Mouse (Mus musculus) A20 (cell line): Measurements from ENCODE around the gene Dusp15.

Experiments
- DNase-seq: peaks from one replicate; pipeline ENCODE4 v3.0.0-alpha.2; 2011; ENCODE audit warnings: low read depth, low spot score

Gene Dusp15

DNA sequence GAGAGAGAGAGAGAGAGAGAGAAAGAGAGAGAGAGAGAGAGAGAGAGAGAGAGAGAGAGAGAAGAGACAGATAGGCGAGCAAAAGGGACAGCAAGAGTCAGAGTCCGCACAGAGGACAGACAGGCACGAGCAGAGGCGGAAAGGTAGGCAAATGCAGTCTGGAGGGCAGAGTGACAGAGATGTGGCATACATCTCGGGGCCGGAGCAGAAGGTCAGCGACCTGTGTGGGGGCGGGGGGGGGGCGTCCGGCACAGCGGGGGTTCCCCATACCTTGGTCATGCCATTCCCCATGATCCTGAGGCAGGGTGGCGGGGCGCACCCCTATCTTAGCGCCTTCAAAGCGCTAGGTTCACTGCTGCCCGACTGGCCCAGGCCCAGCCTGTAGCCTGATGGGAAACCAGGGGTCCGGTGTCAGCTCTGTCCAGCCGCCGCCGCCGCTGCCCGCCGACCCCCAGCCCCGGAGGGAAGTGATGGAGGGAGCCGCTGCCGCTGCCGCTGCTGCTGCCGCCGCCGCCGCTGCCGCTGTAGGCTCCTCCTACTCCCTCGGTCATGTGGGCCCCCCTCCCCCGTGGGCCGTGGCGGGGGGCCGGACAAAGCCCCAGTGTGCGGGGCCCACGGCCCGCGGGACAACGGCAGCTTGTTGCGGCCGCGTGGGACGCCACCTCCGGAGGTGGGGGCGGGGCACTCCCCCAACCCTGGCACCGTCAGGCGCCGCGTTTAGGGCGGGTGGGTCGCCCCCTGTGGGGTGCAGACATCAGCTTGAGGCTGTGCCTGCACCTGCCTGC lies at the start of gene Dusp15:
Gene Dusp15, minus strand, starts transcription at position 634 of the 785 bp plus-strand sequence.
- no peak for DNase-seq

DNA sequence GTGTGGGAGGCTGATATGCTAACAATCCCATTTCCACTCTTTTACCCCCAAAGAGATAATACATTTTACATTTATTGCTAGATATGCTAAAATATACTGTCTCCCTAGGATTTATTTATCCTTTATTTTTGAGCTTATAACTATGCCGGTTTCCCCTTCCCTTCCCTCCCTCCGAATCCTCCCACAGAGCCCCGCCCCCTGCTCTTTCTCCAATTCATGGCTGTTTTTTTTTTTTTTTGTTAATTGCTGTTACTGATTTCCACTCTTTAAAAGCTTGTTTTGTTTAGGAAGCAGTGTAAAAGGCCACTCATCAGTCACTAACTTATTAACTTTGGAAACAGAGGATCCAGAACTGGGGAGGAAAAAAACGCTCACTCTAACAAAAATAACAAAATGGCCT lies 45.5 kb upstream of the Dusp15 start:
- no peak for DNase-seq

DNA sequence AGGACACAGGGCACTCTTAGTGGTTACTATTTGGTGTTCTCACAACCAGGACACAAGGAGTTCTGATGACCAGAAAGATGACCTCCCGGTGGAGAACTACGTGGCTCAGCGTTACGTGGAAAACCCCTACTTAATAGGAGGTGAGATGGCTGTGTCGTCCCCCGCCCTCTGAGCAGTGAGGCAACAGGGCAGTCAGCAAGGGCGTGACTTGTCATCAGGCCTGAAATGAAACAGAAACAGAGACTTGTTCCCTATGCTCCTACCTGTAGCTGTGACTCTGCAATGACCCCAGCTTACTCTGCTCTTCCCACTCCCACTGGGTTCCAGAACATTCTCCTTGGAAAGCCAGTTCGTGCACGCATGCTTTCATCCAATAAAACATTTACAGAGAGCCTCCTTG lies 40.0 kb upstream of the Dusp15 start:
- no peak for DNase-seq

DNA sequence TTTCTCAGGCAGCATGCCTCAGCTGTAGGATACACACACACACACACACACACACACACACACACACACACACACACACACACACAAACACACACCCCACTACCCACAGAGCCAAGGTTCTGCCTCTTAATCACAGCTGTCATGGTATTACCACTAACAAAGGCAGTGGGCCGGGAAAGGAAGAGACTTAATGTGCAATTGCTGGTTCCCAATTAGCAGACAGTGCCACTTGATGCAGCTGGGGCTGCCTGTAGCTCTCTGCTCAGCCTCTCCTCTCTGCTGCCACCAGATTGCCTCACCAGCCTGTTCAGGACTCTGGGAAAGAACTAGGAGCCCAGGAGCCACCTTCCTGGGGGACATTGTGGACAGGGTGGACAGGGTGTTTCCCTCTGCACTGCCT lies 34.1 kb upstream of the Dusp15 start:
- no peak for DNase-seq

DNA sequence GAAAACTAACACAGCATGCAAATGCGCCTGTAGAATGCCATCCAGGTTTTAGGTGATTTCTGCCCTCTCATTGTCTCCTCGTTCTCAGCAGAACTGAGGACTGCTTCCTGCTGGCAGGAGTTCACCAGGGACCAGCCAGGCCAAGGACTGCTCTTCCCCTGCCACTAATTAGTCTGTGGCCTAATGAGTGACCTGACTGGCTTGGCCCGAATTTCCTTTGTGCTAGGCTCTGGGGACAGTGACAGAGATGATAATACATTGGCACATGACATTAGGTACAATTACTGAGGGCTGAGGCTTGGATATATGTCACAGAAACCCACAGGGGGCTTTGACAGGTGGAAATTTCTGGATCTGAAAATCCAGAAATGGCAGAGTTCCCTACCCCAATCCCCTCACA lies 25.5 kb upstream of the Dusp15 start:
- no peak for DNase-seq

DNA sequence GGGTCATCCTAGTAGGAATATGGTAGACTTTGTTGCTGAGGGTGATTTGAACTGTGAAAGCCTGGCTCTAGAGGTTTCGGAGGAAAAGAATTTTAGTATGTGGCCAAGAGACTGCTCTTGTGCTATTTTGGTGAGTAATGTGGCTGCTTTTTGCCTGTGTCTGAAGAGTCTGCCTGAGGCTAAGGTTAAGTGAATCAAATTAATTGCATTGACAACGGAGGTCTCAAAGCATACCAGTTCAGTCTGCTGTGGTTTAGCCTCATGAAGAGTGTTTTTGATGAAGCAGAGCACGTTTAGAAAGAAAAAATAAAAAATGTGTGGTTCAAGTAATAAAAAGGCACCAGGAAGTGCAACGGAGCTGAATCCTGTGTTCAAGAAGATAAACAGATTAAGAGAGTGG lies 14.1 kb upstream of the Dusp15 start:
- DNase-seq, result no peak

DNA sequence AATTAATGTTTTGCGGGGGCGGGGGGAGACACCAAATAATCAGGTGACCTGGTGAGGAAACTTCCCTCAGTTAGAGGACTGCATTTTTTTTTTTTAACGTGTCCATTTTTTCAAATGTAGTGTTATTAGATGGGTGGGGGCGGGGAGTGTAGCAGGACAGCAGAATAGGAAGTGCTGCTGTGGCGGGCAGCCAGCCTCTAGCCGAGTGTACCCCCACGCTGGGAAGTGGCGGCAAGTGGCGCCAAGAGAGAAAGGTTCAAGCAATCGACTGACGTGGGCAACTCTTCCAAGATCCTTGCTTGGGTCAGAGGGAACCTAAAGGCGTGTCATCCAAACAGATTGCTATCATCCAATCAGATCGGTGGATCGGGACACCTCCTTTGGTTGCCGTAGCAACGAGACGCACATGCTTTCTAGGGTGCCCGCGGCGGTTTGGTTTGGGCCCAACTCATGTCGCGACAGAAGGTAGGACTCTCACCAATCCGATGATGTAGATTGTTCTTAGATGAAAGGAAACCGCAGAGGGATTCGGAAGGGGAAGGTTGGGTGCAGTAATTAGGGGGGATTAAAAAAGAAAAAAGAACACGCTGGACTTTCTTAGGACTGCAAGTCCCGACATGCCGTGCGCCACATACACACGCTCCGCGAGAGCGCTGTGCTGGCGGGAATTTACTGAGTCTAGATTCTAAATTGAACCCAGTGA lies 10.7 kb upstream of the Dusp15 start, which contains the start of gene Ttll9:
Gene Ttll9, plus strand, starts transcription at position 395 of the 703 bp plus-strand sequence.
- DNase-seq, result peak; percentile 77

DNA sequence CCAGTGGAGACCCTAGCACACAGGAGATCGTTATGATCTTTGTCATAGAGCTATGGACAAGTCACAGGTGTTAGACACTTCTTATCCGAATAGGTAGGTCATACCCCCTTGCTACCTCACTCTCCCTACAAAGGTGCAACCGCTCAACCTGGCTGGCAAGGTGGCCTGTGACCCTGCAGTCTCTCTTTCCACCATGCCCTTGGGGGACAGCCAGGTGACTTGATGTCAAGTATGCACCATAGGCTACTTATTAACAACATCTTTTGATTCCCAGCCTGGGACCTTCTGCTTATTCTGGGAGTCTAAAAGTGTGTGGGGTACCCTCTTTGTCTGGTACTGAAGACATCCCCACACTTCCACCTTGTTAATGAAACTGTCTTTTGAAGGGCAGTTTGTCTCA lies 6.6 kb upstream of the Dusp15 start:
- DNase-seq, result no peak

DNA sequence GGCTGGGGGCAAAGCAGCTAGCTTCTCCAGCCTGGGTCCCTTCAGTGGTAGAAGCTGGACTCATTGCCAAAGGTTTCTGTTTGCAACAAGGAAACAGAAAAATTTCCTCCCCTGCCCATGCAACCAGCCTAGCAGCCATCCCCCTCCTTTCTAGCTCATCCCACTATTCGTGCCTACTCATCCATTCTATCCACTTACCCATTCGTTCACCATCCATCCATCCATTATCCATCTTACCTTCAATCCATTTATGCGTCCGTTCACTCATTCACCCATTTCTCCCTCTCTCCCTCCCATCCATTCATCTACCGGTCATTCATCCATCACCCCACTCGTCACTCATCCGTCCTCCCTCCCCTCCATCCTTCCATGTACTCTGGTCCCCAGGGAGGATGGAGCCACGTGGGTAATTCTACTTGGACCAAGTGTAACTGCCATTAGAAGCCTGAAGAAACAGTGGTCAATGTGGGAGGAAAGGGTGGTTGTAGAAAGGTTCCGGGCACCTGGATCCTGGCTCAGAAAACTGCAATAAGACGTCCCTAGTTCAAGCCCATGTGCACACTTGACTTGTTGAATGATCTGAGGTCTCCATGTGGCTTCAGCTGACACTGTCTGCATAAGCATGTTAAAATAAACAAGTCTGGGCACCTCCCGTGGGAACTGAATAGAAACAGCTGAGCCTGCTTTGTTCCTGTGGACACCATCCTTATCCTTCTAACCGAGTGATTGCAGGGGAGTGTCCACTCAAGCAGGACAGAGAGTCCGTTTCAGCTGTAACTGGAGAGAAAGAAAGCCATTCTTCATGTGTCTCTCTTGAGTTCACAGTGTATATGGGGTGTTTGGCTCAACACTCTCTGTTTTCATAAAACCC lies 587 bp upstream of the Dusp15 start:
- DNase-seq, result no peak

DNA sequence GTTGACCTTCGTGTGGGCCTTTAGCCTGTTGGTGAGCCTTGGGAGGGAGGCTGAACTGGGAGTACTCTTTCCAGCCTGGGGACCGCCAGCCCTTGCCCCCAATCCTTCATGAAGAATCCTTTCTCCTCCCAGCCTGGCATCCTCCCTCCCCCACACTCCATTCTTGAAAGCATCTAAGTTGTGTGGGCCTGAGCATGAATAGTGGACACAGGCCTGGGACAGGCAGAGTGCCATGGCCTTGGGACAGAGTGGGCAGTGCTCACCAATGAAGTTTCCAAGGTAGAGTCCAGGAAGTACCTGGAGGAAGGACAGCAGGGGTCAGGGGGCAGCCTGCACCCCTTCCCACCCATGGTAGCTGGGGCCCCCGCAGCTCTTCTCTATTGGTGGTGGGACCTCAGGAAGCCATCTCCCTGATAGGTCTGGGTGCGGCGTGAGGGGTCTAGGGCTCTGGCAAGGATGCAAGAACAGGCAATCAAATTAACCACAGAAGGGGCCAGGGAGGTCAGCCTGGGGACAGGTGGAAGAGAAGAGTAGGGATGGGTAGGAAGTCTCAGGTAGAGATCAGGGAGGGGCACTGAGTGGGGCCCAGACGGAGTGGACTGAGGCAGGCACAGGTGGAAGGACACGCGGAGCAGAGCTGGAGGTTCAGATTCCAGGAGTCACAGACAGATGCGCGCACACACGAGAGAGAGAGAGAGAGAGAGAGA lies 987 bp downstream of the Dusp15 start:
- DNase-seq, result no peak

DNA sequence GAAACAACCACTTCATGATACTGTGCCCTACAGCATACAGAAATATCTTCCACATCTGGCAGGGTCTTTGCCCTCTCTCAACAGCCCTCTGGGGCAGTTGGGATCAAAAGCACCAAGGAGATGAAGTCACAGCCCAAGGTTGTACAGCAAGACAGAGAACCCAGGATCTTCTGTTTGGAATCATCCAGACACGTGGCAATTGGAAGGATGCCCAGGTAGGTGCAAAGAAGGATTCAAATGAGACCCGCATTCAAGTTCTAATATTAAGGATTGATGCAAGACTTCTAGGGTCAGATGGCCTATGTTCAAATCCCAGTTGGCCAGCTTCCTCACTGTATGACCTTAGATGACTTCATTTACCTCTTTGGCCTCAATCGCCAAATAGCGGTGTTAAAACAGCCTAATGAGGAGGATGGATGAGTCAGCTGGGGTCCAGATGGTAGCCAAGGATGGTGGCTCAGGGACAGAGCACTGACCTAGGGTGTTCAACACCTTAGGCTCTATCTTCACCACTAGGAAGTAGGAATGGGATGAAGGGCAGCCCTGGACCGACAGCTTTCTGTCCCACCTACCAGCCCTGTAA lies 3.0 kb downstream of the Dusp15 start:
- DNase-seq, result no peak

DNA sequence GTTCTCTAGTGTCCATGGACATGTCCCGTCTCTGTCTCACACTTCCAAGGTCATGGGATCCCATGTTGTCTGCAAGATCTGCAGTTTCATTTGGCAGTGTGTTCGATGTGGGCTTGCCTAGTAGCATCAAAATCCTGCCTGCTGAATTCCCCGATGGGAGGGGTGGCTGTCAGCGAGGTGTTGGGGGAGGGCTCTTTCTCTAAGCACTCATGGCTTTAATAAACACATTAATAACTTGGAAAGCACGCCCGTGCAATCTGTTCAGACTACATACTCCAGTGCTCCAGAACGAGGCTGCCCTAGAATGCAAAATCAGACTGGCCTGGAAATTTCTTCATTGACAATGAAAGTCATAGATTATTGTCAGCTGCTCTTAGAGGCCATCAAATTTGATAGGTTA lies 4.4 kb downstream of the Dusp15 start:
- DNase-seq, result no peak

DNA sequence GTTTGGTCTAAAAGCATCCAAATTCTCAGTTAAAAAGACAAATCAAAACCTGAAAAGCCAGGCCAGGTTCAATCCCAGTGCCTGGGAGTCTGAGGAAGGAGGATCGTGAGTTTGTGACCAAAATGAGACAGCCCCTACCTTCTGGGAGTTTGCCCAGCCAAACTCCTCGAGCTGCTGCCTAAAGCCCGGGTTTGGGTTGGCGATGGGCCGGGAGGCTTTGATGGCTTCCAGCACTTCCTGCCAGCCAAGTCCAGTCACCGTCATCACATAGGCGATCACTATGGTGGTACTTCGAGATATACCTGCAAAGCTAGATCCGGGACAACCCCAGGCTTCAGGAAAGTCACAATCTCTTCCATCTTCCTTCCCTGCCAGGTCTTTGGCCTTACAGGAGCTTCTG lies 7.5 kb downstream of the Dusp15 start:
- no peak for DNase-seq

DNA sequence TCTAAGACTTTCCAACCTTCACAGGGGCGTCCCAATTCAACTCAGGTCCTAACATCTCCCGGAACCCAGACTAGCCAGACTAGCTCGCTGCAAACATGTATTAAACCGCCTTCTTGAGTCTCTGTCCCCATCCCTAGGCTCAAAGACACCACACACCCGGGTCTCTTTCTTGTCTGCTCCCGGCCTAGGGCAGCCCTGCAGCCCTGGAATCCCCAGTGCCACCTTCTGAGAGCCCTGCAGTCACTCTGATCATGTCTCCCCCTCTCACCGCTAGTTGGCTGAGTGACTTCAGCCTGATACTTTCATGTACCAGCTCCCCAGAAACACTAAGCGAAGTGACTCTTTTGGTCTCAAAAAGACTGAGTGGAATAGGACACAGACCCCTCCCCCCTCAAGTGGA lies 7.9 kb downstream of the Dusp15 start:
- no peak for DNase-seq

DNA sequence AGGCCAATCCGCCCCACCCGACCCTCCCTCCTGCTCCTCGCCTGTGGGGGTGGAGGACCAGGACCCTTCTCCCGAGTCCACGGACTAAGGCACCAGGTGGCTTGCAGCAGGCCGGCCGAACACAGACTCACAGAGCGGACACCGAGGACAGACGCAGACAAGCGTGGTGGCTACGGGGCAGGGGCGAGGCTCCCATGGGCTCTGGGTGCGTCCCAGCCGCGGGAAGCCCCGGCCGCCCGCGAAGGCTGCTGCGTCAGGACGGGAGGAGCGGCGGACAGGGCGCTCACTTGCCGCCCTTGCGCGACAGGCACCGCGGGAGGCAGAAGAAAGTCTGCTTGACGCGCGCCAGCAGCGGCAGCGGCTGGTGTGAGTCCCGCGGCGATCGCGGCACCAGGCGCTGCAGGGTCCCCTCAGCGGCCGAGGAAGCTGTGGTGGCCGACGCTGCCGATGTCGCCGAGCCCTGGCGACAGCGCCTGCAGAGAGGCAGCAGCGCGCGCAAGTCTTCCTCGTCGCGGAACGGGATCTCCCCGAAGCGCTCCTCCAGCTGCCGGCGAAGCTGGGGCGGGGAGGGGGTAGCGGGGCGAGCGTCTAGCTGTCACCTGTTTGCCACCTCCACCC lies 8.5 kb downstream of the Dusp15 start:
- no peak for DNase-seq

DNA sequence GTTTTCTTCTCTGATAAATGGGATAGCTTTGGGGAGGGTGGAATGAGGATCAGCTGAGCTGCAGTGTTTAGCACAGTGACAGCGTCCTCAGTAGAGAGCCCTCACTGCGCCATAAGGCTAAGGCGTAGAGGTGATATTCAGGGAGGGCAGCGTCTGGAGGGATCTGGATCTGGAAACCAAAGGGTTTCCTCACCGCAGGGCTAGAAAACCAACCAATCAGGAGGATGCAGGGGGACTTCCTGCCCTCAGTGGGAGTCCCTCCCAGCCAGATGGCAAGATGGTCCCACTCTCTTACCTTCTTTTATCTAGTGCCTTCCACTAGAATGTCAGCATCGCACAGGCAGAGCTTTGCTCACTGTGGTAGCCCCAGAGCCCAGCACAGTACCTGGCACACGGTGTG lies 9.7 kb downstream of the Dusp15 start:
- DNase-seq, result no peak

DNA sequence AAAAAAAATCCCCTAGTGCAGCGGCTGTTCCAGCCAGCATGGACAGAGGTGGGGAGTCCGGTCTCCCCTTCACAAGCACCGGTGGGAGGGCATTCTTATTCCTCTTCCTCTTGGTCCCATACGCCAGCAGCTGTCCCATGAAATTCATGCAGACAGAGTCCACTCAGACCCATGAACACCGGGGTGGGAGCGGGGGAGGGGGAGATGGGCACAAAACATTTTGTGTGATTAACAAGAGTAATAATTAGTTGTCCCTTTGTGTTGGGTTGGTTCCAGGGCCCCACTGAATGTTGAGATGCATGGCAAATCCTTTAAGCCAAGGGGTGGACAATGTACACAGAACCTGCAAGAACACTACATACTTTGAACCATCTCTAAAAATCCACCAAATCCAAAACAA lies 10.4 kb downstream of the Dusp15 start:
- no peak for DNase-seq

DNA sequence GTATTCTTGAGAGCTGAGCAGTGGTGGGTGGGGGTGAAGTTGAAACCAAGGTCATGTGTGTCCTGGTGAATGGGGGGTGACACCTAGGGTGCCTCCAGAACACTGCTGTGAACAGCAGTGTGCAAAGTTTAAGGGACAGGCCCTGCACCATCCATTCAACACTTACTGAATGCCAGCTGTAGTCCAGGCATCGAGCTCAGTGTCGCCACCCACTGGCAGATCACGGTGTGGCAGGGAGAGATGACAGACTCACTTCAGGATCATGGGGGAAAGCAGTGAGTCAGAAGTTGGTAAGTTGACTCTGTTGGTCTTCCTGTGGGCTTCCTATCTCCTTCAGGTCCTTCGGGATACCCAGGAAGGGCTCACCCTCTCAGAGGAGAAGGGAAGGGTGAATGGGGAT lies 11.7 kb downstream of the Dusp15 start:
- peak; percentile 54 for DNase-seq

DNA sequence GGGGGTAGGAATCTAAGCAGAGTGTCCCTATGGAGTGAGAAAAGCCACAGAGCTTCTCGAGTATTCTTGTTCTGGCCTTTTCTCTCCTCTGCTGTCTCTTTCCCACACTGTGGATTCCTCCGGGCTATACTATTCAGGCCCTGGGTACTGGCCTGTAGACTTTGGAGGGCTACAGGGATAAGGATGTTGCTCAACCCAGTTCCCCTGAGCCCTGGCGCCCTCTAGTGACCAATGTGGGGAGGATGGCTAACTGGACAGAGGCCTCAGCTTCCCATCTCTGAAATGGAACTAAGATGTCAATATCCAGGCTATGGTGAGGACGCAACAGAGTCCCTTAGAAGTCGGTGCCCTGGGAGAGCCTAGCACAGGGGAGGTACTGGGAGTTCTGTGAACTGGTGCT lies 17.9 kb downstream of the Dusp15 start:
- peak; percentile 61 for DNase-seq

DNA sequence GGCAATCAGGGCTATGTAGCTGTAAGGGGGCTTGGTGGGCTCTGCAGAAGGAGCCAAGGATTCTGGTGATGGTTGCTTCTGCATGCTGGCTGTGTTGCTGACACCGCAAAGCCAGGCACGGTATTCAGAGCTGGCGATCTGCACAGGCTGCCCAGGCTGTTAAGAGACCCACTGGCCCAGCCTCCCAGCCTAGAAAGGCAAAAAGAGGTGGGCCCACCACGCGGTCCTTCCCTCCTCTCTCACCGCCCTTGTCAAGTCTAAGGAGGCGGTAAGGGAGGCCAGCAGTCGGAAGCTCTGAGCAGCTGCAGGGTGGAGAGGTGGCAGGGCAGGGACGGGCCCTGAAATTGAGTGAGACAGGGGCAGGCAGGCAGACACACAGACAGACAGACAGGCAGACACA lies 18.4 kb downstream of the Dusp15 start, which contains the start of gene Foxs1:
Gene Foxs1, minus strand, starts transcription at position 161 of the 400 bp plus-strand sequence.
- DNase-seq, result no peak
